Mouse (Mus musculus) gastrocnemius, adult 2 months (tissue): ENCODE results near the gene Mex3b. TPM values are rescaled to one million over a fixed set of nuclear protein-coding genes. Genes with fewer than 3 reads are reported as not detected.

Experiments
- DNase-seq: peaks from one replicate; pipeline ENCODE4 v3.0.0; 2022
- H3K27ac ChIP-seq: fragments of 200-600 bp; 2 replicates; pipeline ENCODE4 v1.8.1; 2022; ENCODE audit warnings: mild to moderate bottlenecking
- H3K4me3 ChIP-seq: fragments of 200-600 bp; 2 replicates; pipeline ENCODE4 v1.8.1; 2022; ENCODE audit warnings: mild to moderate bottlenecking, moderate library complexity
- CTCF ChIP-seq: fragments of 200-600 bp; IDR thresholded peaks from 2 replicates; pipeline ENCODE4 v1.8.1; 2022; ENCODE audit warnings: antibody characterized with exemption, mild to moderate bottlenecking, moderate library complexity
- intact Hi-C: fragments of 180-260 bp; cut with DNase I; formaldehyde crosslinking; loops from one replicate; pipeline ENCODE4 v1.15.1; 2025
- total RNA-seq, 2 experiments: library from RNA; stranded (reverse); gene quantifications; 2 replicates each; pipeline ENCODE4 v1.2.3; 2021

The Mex3b gene
- total RNA-seq, 2 experiments from 2014 or later = 0.43 to 0.59 TPM

DNA sequence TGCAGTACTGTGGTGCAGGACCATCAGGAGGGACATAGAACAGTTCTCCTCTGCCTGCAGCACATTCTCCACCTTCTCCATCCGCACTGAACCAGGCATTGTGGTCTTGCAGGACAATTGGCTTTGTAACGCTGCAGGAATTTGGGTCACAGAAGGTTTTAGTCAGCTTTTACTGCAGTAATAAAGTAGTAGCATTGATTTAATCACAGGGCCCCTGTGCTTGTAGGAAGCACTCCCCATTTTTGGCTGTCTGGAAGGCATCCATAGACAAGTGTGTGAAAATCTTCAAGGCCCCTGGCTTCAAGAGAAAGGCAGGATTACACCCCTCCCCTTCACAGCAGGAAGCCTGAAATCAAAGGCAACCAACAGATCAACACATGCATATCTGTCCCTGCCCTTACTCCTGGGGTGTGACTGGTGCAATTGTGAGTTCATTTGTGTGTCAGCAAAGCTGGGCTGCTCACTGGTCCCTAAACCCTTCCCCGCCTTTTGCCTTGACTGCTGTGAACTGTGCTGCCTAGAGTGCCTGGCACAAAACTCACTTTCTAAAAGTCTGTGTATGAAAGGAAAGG, 12.9 kb upstream of the Mex3b start:
- intact Hi-C loops = no loop called here
- no peak for TF ChIP-seq CTCF
- Histone ChIP-seq H3K27ac (no peak overlapping the region), H3K4me3 (no peak overlapping the region)
- no peak for DNase-seq

GRCm38 (mm10) chr7:82858611-82859010, 8.5 kb upstream of the Mex3b start:
- TF ChIP-seq CTCF = no peak
- no peak overlapping the region for H3K4me3 ChIP-seq
- no peak overlapping the region for H3K27ac ChIP-seq
- intact Hi-C loops = no loop called here
- DNase-seq = no peak

DNA sequence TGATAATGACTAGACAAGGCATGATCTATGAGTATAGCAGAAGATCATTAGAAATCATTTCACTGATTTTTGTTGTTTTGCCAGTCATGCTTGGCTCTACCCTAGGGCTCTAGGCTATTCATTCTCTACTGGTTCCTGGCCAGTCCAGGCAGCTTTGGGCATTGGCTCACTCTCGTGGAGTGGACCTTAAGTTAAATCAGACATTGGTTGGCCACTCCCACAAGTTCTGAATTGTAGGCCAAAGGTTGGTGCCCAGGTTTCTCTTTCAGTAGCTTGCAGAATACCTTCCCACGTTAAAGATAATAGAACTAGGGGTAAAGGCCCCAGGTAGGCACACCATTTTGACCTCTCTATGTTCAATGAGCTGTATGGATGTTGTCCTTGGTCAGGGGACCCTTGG, 6.5 kb upstream of the Mex3b start:
- H3K27ac ChIP-seq = no peak overlapping the region
- intact Hi-C loops = loop anchor here (10.0 kb wide), 1 partner anchor 146 kb away; no protein-coding TSS in a partner anchor
- no peak overlapping the region for H3K4me3 ChIP-seq
- no peak for TF ChIP-seq CTCF
- DNase-seq = no peak

DNA sequence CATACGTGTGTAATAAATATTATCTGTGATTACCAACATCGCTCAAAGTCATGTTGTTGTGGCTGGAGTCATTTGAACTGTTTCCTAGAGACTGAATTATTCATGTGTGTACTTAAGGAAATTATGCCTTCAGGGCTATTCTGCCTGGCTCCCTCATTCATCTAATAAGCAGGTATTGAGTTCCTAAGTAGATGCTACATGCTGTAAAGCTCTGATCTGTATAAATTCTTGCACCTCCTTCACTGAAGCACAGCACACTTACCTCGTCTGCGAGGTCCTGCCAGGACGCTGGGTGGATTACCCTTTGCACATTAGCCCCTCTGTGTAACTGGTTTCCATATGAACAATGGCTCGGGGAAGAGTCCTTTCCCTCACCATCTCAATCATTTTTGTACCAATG, 3.8 kb upstream of the Mex3b start:
- H3K27ac ChIP-seq = no peak overlapping the region
- H3K4me3 ChIP-seq = no peak overlapping the region
- no peak for TF ChIP-seq CTCF
- intact Hi-C loops = loop anchor here (10.0 kb wide), 1 partner anchor 149 kb away; no protein-coding TSS in a partner anchor
- DNase-seq = no peak

- intact Hi-C loops = loop anchor here (10.0 kb wide), 1 partner anchor 150 kb away; no protein-coding TSS in a partner anchor
- Histone ChIP-seq H3K27ac (no peak overlapping the region), H3K4me3 (no peak overlapping the region)
- no peak for DNase-seq
- no peak for TF ChIP-seq CTCF
These were observed 2.7 kb upstream of the Mex3b start for GRCm38 (mm10) chr7:82864260-82864990.

DNA sequence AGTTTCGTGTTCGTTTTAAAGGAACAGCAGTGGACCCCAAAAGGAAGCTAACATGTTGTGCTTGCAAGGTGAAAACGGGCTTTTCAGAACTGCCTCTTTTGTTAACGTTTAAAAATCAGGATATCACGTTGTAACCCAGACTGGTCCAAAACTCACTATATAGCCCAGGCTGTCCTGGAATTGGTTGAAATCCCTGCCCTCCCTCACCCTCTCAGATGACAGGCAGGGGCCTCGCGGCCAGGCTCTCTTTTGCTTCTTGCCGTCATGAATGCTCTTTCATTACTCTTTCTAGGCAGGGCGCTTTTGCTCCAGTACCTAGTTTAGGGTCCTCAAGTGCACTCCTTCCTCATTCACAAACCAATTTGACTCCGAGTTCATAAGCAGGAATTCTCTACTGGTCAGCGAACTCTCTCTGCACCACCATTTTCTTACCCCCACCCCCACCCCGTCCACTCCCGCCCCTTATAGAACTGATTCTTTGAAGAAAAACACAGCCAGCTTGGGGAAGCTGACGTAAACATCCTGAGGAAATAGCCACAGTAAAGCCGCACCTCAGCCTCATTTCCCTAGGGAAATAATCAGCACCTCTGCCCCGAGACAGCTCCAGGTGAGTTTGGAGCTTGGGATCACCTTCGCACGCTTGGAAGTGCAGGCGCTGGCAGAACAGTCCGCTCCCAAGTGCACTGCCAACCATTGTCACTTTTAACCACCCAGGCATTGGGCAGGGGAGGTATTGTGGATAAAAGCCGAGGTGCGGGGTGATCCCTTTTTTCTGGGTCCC, 2.0 kb upstream of the Mex3b start:
- Histone ChIP-seq H3K4me3 (peak overlapping the region; percentile 90), H3K27ac (peak overlapping the region; percentile 92)
- no peak for TF ChIP-seq CTCF
- DNase-seq = no peak
- intact Hi-C loops = loop anchor here (10.0 kb wide), 1 partner anchor 150 kb away; no protein-coding TSS in a partner anchor

- peak; percentile 76 for TF ChIP-seq CTCF
- DNase-seq = peak; percentile 98
- Histone ChIP-seq H3K4me3 (peak overlapping the region; percentile 90), H3K27ac (peak overlapping the region; percentile 92)
- intact Hi-C loops = loop anchor here (10.0 kb wide), 1 partner anchor 151 kb away; no protein-coding TSS in a partner anchor
These were observed 1.2 kb upstream of the Mex3b start for GRCm38 (mm10) chr7:82865834-82866485.

GRCm38 (mm10) chr7:82866486-82867270, 455 bp upstream of the Mex3b start:
- DNase-seq = peak; percentile 95
- peak overlapping the region; percentile 90 for H3K4me3 ChIP-seq
- TF ChIP-seq CTCF = no peak
- intact Hi-C loops = loop anchor here (10.0 kb wide), 1 partner anchor 152 kb away; no protein-coding TSS in a partner anchor
- peak overlapping the region; percentile 92 for H3K27ac ChIP-seq

GRCm38 (mm10) chr7:82868309-82869230, 1.4 kb downstream of the Mex3b start:
- DNase-seq = peak; percentile 33
- no peak for TF ChIP-seq CTCF
- peak overlapping the region; percentile 90 for H3K4me3 ChIP-seq
- intact Hi-C loops = loop anchor here (10.0 kb wide), 1 partner anchor 154 kb away; no protein-coding TSS in a partner anchor
- H3K27ac ChIP-seq = peak overlapping the region; percentile 92

GRCm38 (mm10) chr7:82869231-82870147, 2.4 kb downstream of the Mex3b start:
- peak; percentile 70 for DNase-seq
- no peak overlapping the region for H3K27ac ChIP-seq
- H3K4me3 ChIP-seq = peak overlapping the region; percentile 90
- intact Hi-C loops = loop anchor here (10.0 kb wide), 1 partner anchor 155 kb away; no protein-coding TSS in a partner anchor
- TF ChIP-seq CTCF = no peak
